Mouse (Mus musculus) 3T3-L1 (cell line): Measurements from ENCODE around the gene 4930404N11Rik.

Experiments used
- DNase-seq: peaks from one replicate; pipeline ENCODE4 v3.0.0-alpha.2; 2015; ENCODE audit warnings: low read depth, low spot score

Gene 4930404N11Rik

DNA sequence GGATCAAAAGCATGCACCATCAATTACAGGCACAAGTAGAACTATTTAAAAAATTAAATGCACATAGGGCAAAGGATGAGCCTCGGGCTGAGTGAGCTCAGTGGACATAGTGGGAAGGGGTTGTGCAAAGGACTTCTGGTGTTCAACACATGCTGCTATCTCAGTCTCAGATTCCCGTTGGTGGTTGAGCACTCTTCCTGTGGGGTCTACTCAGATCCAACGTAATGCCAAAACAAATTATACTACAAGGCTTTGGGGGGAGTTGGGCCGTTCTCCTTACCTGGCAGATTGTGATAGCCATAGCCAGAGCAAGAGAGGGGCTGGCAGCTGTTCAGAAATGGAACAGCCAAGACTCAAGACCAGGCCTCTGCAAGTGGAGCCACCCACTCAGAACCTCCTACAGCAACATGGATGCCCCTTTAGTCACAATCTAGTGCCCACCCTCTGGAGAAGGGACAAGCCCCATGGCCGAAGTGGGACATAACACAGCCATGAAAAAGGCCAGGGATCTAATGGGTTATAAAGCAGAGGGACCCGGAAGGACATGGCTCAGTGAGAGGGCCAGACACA, 14.3 kb upstream of the 4930404N11Rik start:
- no peak for DNase-seq

DNA sequence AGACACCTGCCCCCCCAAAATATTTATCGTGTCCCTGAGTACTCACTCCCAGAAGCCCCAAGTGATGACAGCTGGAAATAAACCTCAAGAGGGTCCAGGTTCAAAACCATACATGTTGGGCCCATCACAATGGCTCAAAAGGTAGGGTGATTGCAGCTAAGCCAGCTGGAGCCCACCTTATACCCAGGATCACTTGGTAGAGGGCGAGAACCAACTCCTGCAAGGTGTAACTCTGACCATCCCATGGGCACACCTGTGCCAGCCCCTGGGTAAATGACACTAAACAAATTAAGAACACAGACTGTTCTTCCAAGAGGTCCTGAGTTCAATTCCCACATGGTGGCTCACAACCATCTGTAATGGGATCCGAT, 13.6 kb upstream of the 4930404N11Rik start:
- no peak for DNase-seq

DNA sequence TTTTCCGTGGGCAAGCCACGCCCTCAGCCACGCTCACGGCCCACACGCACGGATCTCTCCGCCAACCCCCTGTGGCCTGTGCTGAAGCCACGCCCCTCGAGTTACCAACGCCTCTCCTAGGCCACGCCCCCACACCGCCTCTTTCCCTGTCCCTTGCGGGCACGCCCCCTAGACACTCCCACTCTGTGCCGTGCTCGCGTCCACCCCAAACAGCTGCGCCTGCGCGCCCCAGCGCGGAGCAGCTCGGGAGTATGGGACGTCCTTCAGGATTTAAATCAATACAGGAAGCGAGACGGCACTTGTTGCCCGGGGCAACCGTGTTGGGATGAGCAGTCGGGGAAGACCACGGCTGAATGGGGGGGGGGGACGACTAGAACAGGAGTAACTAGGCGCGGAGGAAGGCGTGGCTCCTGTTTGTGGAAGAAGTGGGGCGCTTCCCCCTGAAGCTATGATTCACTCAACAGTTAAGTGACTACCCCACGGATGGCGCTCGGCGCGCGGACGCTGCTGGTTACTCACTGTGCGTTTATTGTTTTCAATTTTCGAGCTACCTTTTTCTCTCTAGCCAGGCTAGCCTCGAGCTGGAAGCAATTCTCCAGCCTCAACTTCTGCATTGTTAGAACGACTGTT, 13.1 kb upstream of the 4930404N11Rik start:
- DNase-seq: peak; percentile 100

DNA sequence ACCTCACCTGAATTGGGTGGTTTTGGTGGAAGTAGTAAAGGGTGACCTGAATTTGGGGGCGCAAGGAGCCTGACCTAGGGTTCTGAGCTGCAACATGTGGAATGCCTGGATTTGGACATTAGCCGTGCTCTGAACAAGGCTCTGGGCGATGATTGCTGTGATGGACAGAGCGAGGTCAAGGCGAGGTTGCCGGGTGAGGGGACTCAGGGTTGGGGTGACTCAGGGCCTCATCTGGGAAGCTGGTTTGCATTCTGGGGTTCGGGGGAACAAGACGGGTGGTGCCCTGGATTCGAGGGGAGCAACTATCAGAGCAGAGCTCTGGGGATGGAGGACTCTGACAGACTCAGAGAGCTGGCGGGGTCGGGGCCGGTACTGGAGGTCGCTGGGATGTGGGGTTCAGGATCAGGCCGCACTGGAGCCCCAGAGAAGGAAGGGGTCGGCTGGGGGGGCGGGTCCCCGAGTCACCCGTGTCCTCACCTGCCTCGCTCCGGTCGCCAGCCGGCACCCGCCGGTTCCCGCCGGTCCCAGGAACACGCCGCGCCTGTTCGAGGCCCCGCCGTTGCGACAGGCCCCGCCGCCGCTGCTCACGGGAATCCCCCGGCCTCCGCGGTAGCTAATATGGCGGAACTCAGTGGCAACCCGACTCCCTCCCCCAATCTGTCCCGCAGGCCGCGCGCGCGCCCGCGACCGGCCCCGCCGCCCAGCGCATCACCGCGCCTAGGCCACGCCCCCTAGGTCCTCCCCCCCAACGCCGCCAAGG, 12.4 kb upstream of the 4930404N11Rik start, which contains the start of gene Fzr1:
Gene Fzr1, minus strand, starts transcription at position 724 of the 760 bp plus-strand sequence.
- DNase-seq: peak; percentile 28

DNA sequence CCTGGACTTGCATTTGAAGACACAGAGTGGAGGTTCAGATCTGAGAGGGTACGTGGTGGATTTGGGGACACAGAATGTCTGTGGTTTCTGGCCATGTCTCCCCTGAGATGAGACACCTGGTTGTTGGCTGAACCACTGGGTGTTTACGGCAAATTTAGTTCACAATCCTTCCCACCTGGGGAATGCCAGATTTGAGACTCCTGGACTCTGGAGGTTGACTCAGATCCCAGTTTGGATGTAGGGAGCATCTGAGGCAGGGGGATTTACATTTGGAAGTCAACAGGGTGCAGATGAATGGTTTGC, 11.7 kb upstream of the 4930404N11Rik start:
- DNase-seq: no peak

DNA sequence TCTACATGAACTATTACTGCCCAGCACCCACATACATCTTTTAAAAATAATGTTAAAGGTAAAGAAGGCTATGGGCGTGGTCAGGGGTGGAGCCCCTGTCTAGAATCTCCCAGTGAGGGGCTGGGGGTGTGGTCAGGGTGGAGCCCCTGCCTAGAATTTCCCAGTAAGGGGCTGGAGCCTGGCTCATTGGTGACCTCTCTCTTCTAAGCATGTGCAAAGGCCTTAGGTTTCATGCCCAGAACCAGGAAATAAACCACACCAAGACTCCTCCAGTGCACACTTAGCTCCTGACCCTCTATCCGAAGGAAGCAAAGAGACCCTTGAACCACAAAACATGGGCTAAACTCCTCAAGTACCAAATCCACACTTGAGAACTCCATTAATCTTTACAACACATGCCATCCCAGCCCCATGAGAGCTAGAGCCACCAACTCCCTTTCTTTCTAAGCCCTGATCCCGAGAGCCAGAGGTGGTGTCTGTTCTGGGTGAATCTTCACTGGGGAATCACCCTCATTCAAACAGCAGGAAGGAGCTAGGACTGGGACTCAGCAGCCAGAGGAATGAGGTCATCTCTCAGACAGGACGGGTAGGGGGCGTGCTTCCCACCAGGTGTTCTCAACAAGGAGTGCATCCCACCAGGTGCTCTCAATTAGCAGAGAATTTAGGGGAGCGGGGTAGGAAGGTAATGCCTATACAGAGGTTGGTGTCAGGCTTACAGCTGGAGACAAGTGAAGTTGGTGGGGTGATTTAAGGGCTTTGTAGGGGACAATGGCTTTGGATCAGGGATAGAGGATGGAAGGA, 11.1 kb upstream of the 4930404N11Rik start:
- peak; percentile 31 for DNase-seq

DNA sequence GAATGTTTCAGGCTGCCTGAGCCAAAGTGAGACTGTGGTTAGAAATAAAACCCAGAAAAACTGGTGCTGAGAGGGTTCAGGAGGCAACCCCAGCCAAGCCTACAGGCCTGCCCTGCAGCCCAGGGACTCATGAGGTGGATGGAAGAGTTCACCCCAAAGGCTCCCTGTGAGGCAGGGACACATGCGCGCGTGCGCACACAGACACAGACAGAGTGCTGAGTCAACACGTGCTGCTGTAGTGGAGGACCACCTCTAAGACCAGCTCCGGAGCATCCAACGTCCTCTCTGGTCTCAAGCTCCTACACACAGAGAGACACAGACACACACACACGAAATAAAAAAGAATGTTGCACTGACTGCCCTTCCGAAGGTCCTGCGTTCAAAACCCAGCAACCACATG, 9.7 kb upstream of the 4930404N11Rik start:
- DNase-seq: no peak

DNA sequence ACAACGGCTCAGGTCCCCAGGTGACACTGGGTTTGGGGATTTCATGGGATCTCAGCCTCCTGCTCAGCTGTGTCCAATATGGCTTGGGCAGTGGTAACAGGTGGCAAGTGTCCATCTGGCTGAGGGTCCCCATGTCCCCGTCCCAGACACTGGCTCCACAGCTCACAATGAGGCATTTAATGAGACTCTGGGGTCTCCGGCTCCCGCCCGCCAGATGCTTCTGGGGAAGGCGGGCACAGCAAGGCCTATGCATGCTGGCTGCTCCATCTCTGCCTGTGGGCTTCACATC, 1.5 kb upstream of the 4930404N11Rik start:
- no peak for DNase-seq

DNA sequence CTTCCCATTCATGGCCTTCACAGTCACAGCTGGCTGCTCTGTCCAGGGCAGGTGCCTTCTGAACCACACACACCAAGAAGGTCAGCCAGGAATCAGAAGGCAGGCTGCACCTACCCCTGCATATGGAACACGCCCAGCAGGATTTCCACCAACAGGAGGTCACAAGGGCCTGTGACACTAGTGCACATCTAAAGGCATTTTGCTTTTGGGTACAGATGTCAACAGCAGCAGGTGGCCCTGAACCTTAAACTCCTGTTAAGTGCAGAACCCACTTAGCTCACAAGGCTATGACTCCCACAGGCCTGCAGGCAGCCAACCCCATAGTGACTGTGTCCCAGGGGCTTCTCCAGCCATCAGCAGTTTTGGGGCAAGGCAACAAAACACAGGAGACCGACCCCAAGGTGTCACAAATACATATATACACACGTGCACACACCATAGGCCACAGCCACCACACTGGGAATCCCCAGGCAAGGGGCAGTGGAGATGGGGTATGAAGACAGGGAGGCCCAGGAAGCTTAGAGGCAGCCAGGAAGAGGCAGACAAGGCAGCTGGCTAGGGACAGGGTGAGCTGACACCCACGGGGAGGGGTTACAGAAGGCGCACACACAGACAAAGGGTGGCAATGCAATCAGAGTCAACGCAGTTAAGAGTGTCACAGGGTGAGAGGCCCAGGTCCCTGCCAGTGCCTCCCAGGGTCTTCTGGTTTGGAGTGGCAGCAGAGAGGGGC, 1.0 kb upstream of the 4930404N11Rik start:
- no peak for DNase-seq

DNA sequence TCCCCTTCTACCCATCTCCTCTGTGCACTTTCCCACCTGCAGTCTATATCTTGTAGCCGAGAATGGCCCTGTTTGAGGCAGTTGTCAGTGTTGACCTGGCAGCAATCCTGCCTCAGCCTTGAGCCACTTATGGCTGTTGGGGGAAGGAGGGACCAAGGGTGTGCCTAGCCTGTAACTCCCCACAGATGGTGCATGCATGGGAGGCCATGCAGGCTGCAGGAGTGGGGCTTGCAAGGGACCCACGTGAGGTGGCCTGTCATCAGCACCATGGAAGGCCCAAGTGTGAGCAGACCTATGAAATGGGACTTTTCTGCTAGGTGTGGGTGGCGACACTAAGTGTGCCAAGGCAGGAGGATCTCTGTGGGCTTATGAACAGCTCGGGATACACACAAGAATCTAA, 543 bp downstream of the 4930404N11Rik start:
- DNase-seq: no peak

DNA sequence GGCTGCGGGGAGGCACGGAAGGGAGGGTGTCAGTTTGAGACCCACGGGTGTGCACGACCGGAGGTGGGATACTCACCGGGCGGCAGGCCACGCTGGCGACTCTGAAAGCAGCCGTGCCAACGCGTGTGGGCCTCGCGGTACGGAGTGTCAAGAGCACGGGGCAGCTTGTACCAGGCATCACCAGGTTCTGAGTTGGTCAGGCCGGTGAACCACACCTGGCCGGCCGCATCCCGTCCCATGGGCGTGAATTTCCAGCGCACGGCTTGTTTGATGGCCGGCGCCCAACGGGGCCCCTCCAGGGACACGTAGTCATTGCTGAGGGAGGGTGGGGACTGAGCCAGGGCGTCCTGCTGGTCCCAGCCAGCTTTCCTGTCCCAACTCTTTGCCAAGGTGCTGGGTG, 950 bp downstream of the 4930404N11Rik start:
- no peak for DNase-seq

DNA sequence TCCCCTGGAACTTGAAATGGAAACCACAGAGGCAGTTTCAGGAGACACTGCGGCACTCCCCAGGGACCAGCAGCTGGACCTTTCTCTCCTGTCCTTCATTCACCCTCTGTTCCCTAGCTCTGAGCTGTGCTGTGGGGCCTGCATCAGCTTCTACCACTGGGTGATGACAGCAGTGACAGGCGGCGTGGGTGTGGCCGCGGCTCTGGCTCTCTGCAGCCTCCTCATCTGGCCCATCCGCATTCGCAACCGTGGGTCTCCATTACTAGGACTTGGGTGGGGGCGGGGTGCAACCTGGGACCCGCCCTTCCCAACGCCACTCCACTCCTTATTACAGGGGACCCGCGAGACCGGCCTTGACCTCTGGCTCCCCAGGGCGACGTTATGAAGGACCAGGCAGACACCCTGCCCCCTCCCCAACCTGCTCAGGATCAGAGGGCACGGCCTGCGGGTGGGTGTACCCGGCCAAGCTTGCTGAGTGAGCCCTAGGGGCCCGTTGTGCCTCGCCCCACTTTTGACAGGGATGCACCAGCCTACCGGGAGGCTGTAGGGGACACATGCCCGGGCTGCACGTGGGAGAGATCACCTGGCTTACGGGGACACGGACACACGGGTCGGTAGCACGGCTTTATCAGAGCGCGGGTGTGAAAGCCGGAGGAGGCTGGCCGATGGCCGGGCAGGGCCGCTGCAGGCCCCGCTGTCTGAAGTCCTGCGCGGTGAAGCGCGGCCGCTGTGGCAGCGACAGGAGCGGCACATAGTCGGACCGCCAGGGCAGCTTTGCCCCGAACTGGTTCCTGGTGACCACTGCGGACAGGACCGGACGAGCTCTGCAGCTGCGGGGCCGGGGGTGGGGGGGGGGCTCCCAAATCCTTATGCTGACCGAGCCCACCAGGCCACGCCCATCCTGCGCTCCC, 1.9 kb downstream of the 4930404N11Rik start:
- DNase-seq: no peak

DNA sequence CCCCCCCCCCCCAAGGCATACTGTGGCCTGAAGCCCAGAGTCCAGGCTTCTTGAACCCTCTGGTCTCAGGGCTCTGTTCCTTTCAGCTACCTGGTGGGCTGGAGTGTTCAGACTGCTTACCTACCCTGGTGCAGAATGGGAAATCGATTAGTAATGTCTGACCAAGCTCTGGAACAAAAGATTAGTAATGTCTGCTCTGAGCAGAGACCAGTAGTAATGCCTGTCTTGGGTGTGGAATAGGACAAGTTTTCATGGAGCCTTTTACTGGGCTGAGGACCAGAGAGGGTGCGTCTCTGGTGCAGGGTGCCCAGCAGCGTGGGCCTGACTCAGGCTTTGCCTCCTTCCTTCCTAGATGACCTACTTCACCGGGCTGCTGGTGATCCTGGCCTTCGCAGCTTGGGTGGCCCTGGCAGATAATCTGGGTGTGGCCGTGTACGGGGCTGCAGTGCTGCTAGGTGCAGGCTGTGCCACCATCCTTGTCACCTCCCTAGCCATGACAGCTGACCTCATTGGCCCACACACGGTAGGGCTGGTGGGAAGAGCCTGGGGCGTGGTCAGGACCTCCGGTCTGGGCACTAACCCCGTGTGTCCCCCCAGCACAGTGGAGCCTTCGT, 3.2 kb downstream of the 4930404N11Rik start:
- no peak for DNase-seq

DNA sequence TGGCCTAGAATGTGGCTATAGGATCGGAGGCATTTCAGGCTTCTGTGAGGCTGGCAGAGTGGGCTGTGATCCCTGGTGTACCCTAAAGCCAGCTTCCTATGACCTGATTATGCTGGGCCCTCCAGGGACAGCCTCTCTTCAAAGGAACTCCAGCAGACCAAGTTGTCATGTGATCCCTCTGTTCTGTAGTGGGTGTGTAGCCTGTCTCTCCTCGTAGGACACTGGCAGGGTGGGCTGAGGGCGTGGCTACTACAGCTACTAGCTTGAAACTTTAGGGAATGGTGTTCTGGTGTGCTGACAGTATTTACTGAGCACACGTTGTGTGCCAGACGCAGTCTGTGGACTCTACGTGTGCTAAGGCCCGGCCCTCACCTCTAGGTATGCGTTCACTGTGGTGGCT, 4.9 kb downstream of the 4930404N11Rik start:
- no peak for DNase-seq

DNA sequence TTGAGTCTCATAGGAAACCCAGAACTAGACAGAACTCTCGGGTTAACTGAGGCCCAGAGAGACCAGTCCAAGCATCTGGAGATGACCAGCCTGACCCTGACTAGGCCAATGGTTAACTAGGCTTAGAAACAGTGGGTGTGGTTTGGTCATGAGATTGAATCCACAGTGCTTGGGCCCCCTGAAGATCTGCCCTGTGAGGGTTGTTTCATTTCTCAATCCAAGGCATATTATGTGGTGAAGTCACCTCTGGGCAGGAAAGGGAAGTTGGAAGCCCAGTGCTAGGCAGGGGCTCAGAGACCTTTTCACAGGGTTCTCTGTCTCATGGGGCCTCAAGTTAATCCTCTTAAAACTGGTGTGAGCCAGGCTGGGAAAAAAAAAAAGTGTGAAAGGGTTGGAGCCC, 6.8 kb downstream of the 4930404N11Rik start:
- peak; percentile 34 for DNase-seq

DNA sequence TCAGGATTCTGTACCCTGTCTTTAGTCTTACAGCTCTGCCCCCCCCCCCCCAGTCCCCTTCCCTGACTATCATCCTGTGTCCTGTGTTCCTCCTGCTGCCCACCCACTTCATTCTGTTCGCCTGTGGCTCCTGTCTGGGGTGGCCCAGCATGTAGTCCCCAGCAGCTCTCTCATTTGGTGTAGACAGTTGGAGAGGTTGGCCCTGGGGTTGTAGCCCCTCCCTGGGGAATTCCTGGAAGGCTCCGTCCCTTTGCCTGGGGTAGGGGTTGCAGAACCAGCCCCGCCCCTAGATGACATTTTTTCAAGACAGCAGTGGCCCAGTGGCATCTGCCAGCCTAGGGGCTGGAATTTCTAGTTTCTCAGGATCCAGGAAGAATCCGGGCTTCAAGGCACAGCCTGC, 7.4 kb downstream of the 4930404N11Rik start:
- DNase-seq: no peak

DNA sequence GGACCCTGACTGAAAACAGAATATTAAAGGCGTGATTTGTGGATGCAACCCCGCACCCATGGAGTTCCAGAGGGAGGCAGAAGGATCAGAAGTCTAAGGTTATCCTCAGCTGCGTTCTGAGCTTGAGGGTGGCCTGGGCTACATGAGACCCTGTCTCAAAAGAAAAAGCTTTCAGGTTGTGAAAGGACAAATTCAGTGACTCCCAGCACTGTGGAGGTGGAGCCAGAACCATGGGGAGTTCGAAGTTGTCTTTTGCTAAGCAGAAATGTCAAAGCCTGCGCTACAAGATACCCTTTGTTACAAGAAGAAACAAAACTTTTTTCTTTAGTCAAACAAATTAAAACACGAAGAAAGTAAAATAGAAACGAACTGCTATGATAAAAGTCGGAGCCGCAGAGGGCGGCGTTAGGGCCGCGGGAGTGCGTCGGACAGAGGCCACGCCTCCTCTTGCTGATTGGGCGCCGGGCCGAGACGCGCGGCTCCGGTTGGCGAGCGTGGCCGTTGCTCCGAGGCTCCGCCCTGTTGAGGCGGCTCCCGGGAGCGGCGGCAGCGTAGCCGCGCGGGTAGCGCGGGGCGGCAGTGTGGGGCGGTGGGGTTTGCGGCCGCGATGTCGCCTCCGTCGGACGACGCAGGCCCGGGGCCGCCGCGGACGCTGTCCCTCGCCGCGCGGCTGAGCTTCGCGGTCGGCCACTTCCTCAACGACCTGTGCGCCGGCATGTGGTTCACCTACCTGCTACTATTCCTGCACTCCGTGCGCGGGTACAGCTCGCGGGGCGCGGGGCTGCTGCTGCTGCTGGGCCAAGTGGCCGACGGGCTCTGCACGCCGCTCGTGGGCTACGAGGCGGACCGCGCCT, 8.4 kb downstream of the 4930404N11Rik start, which contains the start of gene Mfsd12:
Gene Mfsd12, plus strand, starts transcription at position 501 of the 854 bp plus-strand sequence.
- peak; percentile 77 for DNase-seq

DNA sequence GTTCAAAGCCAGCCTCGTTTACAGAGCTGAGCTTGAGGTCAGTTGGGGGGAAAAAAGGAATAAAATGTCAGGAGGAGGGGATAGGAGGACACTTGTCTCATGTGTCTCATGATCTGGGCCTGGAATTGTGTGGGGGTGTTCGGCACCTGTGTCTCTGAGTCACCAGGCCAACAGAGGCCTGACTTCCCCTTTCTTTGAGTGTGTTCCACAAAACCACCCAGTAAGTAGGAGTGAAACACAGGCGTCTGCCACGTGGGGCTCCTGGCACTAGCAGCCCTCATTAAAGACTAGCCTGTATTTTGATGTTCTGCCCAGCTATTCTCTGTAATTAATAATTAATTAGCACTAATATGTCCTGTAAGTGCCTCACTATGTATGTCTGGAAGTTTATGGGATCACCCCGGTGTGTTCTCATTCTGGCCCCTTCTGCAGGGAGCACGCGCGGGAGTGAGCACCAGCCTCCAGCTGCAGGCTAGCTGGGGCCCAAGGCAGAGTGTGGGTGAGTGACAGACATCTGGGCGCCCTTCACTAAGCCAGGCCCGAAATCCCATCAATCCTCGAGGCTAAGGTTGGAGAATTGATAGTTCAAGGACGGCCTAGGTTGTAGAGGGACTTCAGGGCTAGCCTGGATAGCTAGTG, 9.1 kb downstream of the 4930404N11Rik start:
- no peak for DNase-seq

DNA sequence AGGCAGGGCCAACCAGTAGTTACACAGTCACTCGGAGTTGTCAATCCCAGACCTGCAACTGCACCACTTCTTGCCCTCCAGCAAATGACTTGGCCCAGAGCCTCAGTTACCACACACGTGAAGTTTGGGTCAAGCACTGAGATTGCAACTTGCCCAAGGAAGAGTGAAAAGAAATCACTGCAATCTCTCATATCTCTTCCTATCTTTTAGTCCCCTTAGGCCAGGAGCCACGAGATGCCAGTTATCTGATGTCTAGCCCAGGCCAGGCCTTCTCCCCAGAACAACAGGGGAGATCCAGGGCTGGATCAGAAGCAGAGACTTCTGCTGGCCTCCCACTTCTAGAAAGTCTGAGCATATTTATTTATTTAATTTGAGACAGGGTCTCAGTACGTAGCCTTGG, 10.1 kb downstream of the 4930404N11Rik start:
- DNase-seq: no peak
